Mouse (Mus musculus): ENCODE measurements at regions not wholly inside any gene's neighbourhood (a gene's known extent, or its start where the extent isn't known, plus 50 kb on each side); places are given as distances from the start of the nearest gene placed in this dataset.

GRCm38 (mm10) chr4:56262589-56262988 lies 477.3 kb upstream of the Gm26657 start:
- TF ChIP-seq CHD2 (IDR thresholded peaks at IDR 0.05; ENCODE audit: low read length) (no peak), NELFE (IDR thresholded peaks at IDR 0.05; ENCODE audit: low read depth, low read length) (no peak), RAD21 (IDR thresholded peaks at IDR 0.05; ENCODE audit: low read depth, low read length) (no peak), CTCF (conservative IDR thresholded peaks at IDR 0.05 in 1 of 2, IDR thresholded peaks at IDR 0.05 in 1 of 2; ENCODE audit: low read depth in 2 of 2, low read length in 2 of 2) (no peak), ZC3H11A (IDR thresholded peaks at IDR 0.05; ENCODE audit: low read depth, low read length) (no peak), TBP (conservative IDR thresholded peaks at IDR 0.05; ENCODE audit: low read depth, low read length) (no peak), MAX (IDR thresholded peaks at IDR 0.05; ENCODE audit: low read length) (no peak), MAFK (IDR thresholded peaks at IDR 0.05; ENCODE audit: insufficient replicate concordance, low read length) (no peak), POLR2A (IDR thresholded peaks at IDR 0.05; ENCODE audit: low read depth, low read length) (no peak), MYC (IDR thresholded peaks at IDR 0.05; ENCODE audit: low read depth, low read length) (no peak), EP300 (IDR thresholded peaks at IDR 0.05; ENCODE audit: low read length) (no peak)

Data from CH12.LX (cell line).